Mouse (Mus musculus) intestine, postnatal 0 days (tissue): ENCODE data around the gene Timm22. TPM values are rescaled to one million over a fixed set of nuclear protein-coding genes. Genes with fewer than 3 reads are reported as not detected.

Experiments used
- ATAC-seq: fragments of 200-750 bp; cut with Nextera tagmentation; 2 replicates; pipeline ENCODE4 v1.8.0; 2017; ENCODE audit warnings: mild to moderate bottlenecking, moderate TSS enrichment, moderate library complexity
- H3K27ac ChIP-seq: fragments of 300-500 bp; sonication (generic); 2 replicates; pipeline ENCODE4 v1.5.1; 2014; ENCODE audit warnings: mild to moderate bottlenecking, low read depth, low read length, moderate library complexity
- H3K27me3 ChIP-seq: fragments of 300-500 bp; sonication (generic); replicated peaks from 2 replicates; pipeline ENCODE4 v1.6.1; 2014; ENCODE audit warnings: low read length, mixed read lengths; ENCODE audit not compliant: control insufficient read depth, insufficient read depth
- H3K36me3 ChIP-seq: fragments of 300-500 bp; sonication (generic); 2 replicates; pipeline ENCODE4 v1.6.1; 2014; ENCODE audit warnings: mild to moderate bottlenecking, moderate library complexity; ENCODE audit not compliant: control insufficient read depth, insufficient read depth
- H3K4me1 ChIP-seq: fragments of 300-500 bp; sonication (generic); replicated peaks from 2 replicates; pipeline ENCODE4 v1.6.1; 2014; ENCODE audit warnings: antibody characterized with exemption, low read length, mixed read lengths; ENCODE audit not compliant: control insufficient read depth, insufficient read depth
- H3K4me2 ChIP-seq: fragments of 300-500 bp; sonication (generic); replicated peaks from 2 replicates; pipeline ENCODE4 v1.6.1; 2014; ENCODE audit warnings: low read depth, mild to moderate bottlenecking, moderate library complexity
- H3K4me3 ChIP-seq: fragments of 300-500 bp; sonication (generic); 2 replicates; pipeline ENCODE4 v1.5.1; 2014; ENCODE audit warnings: low read depth, low read length
- H3K9ac ChIP-seq: fragments of 300-500 bp; sonication (generic); 2 replicates; pipeline ENCODE4 v1.6.1; 2014; ENCODE audit warnings: mild to moderate bottlenecking, low read depth, low read length
- H3K9me3 ChIP-seq: fragments of 300-500 bp; sonication (generic); 2 replicates; pipeline ENCODE4 v1.6.1; 2016; ENCODE audit warnings: mixed run types; ENCODE audit not compliant: control insufficient read depth
- CTCF ChIP-seq: sonication (generic); IDR thresholded peaks from 2 replicates; pipeline ENCODE4 v1.5.1; 2016; ENCODE audit warnings: low read depth, mild to moderate bottlenecking, control low read depth, antibody characterized with exemption, moderate library complexity
- WGBS: fragments of 180-500 bp; shearing (Covaris S2); extraction: QIAGEN DNeasy Blood & Tissue Kit; methylation state at CpG from one replicate; pipeline ENCODE4 v1.1.7; 2014; 5-methylcytosine and 5-hydroxymethylcytosine counted together
- polyA plus RNA-seq: library from polyadenylated mRNA; unstranded; fragments of >200 nt; fragmentation: Nextera tagmentation; extraction: Ambion mirVana; gene quantifications from 2 replicates; pipeline ENCODE4 v1.2.1, GENCODE M21; 2015

Timm22 gene
- polyA plus RNA-seq, 1 experiment from 2014 or later, result 95.2 TPM

DNA sequence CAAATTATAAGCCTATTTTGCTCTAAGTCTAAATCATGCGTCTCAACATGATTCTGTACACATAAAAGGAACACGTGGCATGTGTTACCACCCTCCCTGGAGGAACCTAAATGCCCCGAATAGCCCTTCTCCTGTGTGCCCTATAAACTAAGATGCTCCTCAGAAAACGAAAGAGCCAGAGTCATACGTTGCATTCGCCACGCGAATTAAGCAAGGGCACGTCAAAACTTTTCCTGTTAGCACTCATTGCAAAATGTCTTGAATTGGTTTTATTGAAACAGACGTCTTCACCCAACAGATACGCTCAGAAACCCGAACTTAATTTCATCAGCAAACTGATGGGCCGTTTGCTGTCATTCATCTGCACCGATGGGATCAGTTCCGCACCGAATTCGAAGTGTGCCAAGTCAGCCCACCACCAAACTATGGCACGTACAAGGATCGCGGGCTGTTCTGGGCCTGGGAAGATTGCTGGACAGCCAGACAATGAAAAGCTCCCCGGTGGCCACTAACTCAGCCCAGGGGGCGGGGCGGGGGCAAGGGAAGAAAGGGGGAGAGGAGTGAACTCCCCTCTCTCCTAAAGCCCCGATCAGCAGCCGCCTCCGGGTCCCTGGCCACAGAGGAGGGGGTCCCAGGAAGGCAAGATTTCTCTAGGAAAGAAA, 9.0 kb upstream of the Timm22 start:
- ATAC-seq, result no peak
- WGBS, result 3% methylated on average over 26 of the region's 26 CpGs
- H3K36me3 ChIP-seq, result no peaks in the 10 kb centered on the region
- peak overlapping the region; percentile 63 for H3K9ac ChIP-seq
- H3K27me3 ChIP-seq, result no peaks in the 10 kb centered on the region
- no peak for TF ChIP-seq CTCF
- peak overlapping the region; percentile 93 for H3K4me2 ChIP-seq
- peak overlapping the region; percentile 63 for H3K4me3 ChIP-seq
- peak overlapping the region; percentile 15; the same call in 1 of the 2 replicates for H3K27ac ChIP-seq
- no peaks in the 10 kb centered on the region for H3K4me1 ChIP-seq
- H3K9me3 ChIP-seq, result no peaks in the 10 kb centered on the region

DNA sequence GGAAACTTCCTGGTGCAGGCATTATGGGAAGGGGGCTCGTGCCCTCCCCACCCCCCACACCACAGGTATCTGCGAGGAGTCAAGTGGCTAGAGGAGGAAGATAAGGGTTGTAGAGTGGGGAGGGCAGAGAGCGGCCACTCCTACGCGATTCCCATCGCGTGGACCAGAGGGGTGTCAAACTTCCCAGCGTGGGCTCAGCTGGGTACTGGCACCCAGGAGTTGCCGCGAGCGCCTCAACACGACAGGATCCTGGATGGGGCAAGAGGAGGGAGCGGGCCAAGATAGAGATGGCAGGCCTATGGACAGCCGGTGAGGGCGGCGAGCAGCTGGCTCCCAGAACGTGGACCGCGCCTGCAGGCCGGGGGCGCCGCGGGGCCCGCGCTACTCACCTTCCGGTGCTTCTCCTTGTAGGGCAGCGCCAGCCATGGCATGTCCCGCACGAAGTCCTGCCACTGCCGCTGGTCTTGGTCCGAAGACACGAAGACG, 8.4 kb upstream of the Timm22 start:
- no peaks in the 10 kb centered on the region for H3K36me3 ChIP-seq
- ATAC-seq, result peak; percentile 50
- peak overlapping the region; percentile 63 for H3K4me3 ChIP-seq
- no peaks in the 10 kb centered on the region for H3K4me1 ChIP-seq
- peak overlapping the region; percentile 63 for H3K9ac ChIP-seq
- no peaks in the 10 kb centered on the region for H3K27me3 ChIP-seq
- peak overlapping the region; percentile 15; the same call in 1 of the 2 replicates for H3K27ac ChIP-seq
- 0% methylated on average over 24 of the region's 33 CpGs for WGBS
- no peak for TF ChIP-seq CTCF
- peak overlapping the region; percentile 93 for H3K4me2 ChIP-seq
- no peaks in the 10 kb centered on the region for H3K9me3 ChIP-seq

DNA sequence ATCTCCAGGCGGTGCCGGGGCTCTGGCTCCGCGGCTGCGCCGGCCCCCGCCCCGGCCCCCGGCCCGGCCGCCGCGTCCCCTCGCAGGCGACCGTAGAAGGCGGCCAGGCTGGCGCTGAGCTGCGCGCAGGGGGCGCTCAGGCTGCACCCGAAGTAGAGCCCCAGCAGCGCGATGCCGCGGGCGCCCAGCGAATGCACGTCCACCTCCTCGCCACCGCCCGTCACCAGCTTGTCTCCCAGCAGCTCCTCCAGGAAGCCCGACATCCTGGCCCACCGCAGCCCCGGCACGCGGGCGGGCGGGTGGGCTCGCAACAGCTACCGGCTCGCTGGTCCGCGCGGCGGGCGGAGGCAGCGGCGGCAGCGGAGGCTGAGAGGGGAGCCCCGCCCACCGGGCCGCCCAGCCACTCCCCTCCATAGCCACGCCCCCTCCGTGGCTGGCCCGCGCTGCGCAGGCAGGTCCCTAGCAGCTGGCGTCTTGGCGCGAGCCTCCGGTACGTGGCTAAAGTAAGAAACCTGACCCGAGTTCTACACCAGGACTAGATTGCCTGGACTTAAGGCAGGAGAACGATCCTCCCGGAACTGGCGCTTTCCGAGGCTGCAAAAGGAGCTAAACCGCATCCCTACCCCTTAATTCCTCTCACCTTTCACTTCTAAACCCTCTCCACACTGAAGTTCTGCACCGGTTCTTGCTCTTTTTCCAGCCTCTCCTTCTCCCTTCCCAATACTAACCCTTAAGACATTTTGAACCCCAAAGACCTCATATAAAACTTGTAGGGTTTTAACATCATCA, 7.8 kb upstream of the Timm22 start, which contains the start of gene Nxn:
Gene Nxn, minus strand, starts transcription at position 343 of the 789 bp plus-strand sequence.
- peak; percentile 88 for ATAC-seq
- 0% methylated on average over 34 of the region's 70 CpGs for WGBS

DNA sequence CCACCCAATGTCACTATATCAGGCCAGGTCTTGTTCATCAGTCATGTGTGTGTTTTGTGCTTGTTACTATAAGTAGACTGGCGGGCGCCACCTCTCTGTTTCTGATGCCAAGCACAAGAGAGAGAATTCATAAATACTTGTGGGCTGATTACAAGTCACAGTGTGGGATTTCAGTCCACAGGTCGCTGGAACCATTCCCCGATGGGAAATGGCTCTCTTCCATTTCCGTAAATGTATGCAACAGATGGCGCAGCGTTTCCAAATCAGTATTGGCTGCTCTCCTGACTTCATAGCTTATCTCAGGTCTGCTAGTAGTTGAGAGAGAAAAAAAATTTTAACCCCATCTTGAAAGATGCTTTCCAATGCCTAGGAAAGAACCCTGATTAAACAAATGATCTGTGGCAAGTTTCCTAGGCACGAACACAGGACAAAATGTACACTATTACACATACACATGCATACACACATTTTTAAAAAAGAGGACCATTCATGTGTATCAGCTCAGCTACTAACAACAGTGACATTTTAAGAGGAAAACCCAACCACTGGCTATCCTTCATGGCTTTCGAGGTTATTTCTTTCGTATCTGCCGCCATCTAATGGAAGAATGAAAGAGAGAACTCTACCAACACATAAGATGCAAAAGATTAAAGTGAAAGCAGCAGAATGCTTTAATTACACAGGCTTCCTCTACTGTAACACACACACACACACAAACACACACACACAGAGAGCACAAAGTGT, 7.0 kb upstream of the Timm22 start:
- peak overlapping the region; percentile 63 for H3K4me3 ChIP-seq
- H3K36me3 ChIP-seq, result no peaks in the 10 kb centered on the region
- 0 out of 2 replicates have a peak, but pooled peaks have one; percentile 4 for ATAC-seq
- whole genome bisulfite sequencing, result 5% methylated on average over 11 of the region's 11 CpGs
- peak; percentile 73 for TF ChIP-seq CTCF
- peak overlapping the region; percentile 93 for H3K4me2 ChIP-seq
- no peak overlapping the region for H3K9ac ChIP-seq
- H3K4me1 ChIP-seq, result no peaks in the 10 kb centered on the region
- H3K9me3 ChIP-seq, result no peaks in the 10 kb centered on the region
- H3K27me3 ChIP-seq, result no peaks in the 10 kb centered on the region
- no peak overlapping the region for H3K27ac ChIP-seq

More for the DNA sequence above, 7.8 kb upstream of the Timm22 start, which contains the start of gene Nxn:
- H3K27me3 ChIP-seq, result no peaks in the 10 kb centered on the region
- H3K9me3 ChIP-seq, result no peaks in the 10 kb centered on the region
- peak; percentile 51 for TF ChIP-seq CTCF
- H3K27ac ChIP-seq, result peak within 1 kb of the TSS; percentile 15; the same call in 1 of the 2 replicates
- H3K4me3 ChIP-seq, result peak within 1 kb of the TSS; percentile 63
- peak within 1 kb of the TSS; percentile 93 for H3K4me2 ChIP-seq
- peak within 1 kb of the TSS; percentile 63 for H3K9ac ChIP-seq
- H3K4me1 ChIP-seq, result no peaks in the 10 kb centered on the region
- no peaks in the 10 kb centered on the region for H3K36me3 ChIP-seq

GRCm38 (mm10) chr11:76401398-76401797, 5.4 kb upstream of the Timm22 start:
- Histone ChIP-seq H3K36me3 (no peaks in the 10 kb centered on the region), H3K9ac (no peak overlapping the region), H3K4me1 (no peaks in the 10 kb centered on the region), H3K27ac (no peak overlapping the region), H3K4me3 (no peak overlapping the region), H3K27me3 (no peaks in the 10 kb centered on the region), H3K9me3 (no peaks in the 10 kb centered on the region), H3K4me2 (no peak overlapping the region)
- WGBS, result 64% methylated on average over 10 of the region's 10 CpGs
- ATAC-seq, result no peak
- TF ChIP-seq CTCF, result no peak
